Mouse (Mus musculus): ENCODE measurements around the gene Fcgbp. TPM values are rescaled to one million over a fixed set of nuclear protein-coding genes. Genes with fewer than 3 reads are reported as not detected.

The Fcgbp gene
- not detected for total RNA-seq (2023)

GRCm38 (mm10) chr7:28070531-28071298, at the start of gene Fcgbp:
Fcgbp (plus strand) TSS chr7:28071236.

DNA sequence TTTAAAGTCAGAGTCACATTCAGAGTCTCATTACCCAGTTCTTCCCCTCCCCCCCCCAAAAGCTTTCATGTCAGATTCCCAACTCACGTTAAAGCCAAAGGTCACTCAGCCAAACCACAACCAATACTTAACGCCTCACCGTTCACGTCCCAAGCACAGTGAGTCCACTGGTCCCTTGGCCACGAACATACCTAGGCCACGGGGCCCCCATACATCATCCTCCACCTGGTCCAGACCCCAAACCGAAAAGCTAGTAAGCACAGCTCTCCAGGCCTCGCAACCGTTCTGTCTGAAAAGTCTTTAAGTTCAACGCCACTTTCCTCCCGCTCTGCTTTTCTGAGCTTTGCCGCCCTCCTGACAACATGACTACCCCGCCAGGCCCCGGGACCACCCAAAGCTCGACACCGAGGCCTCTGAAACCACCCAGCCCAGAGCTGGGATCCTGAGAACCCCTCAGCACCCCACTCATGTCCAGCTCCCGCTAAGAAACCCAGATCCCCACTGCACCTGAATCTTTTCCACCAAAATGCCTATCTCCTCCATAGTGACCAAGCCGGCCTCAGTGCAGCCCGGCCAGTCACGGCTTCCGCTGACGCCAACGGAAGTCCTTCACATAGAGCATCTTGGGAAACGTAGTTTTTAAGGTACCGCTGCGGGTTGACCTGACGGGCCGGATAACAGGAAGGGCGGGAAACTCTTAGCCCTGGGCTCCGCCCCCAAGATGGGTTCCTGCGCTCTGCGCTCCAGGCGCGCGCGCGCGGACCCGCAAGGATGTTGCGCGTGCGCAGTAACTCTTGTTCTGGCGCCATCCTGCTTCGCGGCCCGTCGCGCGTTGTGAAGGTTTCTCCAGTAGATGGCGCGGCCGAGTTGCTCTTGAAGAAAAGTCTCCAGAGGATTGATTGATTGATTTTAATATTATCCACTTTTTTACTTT, 21.3 kb upstream of the Fcgbp start, which contains the start of gene Psmc4:
Gene Psmc4, minus strand, starts transcription at position 626 of the 934 bp plus-strand sequence.

GRCm38 (mm10) chr7:28129166-28129565, 58.1 kb downstream of the Fcgbp start, which contains the start of gene 9530053A07Rik:
9530053A07Rik (plus strand) TSS chr7:28129466.

GRCm38 (mm10) chr7:28169489-28170422, 98.7 kb downstream of the Fcgbp start, which contains the start of gene Fbl:
Fbl (plus strand) TSS chr7:28169710.

Other genes with a start within 250 kb of the Fcgbp start
- 1 to 10 TPM; 4.7 to 6.3 TPM for gene Zfp59, start 232.6 kb upstream of the Fcgbp start, total RNA-seq (2023)
- 10 to 100 TPM; 19.7 to 22.0 TPM for gene Zfp607a, start 213.7 kb upstream of the Fcgbp start, total RNA-seq (2023)
- 10 to 100 TPM; 10.2 to 10.3 TPM for gene Zfp974, start 141.8 kb upstream of the Fcgbp start, total RNA-seq (2023)
- 10 to 100 TPM; 12.8 to 16.4 TPM for gene Zfp780b, start 92.1 kb upstream of the Fcgbp start, total RNA-seq (2023)
- 10 to 100 TPM in 1 of 2 experiments, 1 to 10 TPM in 1; 9.4 to 15.0 TPM for gene Zfp850, start 57.1 kb upstream of the Fcgbp start, total RNA-seq (2023)
- gene Psmc4, start 21.1 kb upstream of the Fcgbp start, total RNA-seq (2023), result 100 to 1,000 TPM in 1 of 2 experiments, 10 to 100 TPM in 1; 95.2 to 116 TPM
- not detected for gene 9530053A07Rik, start 58.2 kb downstream of the Fcgbp start, total RNA-seq (2023)
- 100 to 1,000 TPM; 207 to 223 TPM for gene Fbl, start 98.5 kb downstream of the Fcgbp start, total RNA-seq (2023)
- gene Dyrk1b, start 108.2 kb downstream of the Fcgbp start, total RNA-seq (2023), result 10 to 100 TPM; 13.8 to 14.1 TPM
- 10 to 100 TPM; 11.0 to 12.4 TPM for gene Eid2, start 196.6 kb downstream of the Fcgbp start, total RNA-seq (2023)
- gene Eid2b, start 206.5 kb downstream of the Fcgbp start, total RNA-seq (2023), result 1 to 10 TPM; 6.2 to 7.4 TPM
- not detected for gene Selenov, start 219.9 kb downstream of the Fcgbp start, total RNA-seq (2023)
- gene Dll3, start 231.0 kb downstream of the Fcgbp start, total RNA-seq (2023), result not detected
- 10 to 100 TPM; 34.1 to 40.1 TPM for gene Timm50, start 240.8 kb downstream of the Fcgbp start, total RNA-seq (2023)

Measured in T-cell, adult 66 days (primary cell).